Mouse (Mus musculus): Measurements from ENCODE around the gene Cdk4.

GRCm38 (mm10) chr10:127091507-127092396 lies 28.4 kb downstream of the Cdk4 start:
- TF ChIP-seq CTCF (IDR thresholded peaks at IDR 0.05; ENCODE audit: borderline replicate concordance, insufficient read depth, low read length) (no peak), POLR2A (IDR thresholded peaks at IDR 0.05; ENCODE audit: low read depth, low read length) (no peak)
